Comparison of ENCODE assay signal across 31 mouse cellular contexts in the genomic region with DNA sequence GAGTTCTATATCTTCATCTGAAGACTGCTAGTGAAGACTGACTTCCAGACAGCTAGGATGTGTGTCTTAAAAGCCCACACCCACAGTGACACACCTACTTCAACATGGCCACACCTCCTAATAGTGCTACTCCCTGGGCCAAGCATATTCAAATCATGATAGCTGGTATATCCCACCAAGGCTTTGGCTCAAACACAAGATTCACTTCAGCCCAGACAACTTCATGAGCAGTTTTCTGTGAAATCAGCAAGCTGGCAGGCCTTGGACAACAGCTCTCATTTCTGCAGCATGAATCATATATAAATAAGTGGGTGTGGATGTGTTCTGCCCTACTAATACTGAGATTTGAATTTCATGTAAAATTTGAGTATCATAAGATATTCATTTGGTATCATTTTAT. TPM values are rescaled to one million over a fixed set of nuclear protein-coding genes. Genes with fewer than 3 reads are reported as not detected.
DNase-seq lines count a peak whose midpoint lies in the region; ATAC-seq and TF ChIP-seq lines count a peak whose summit lies in the region.
"Had no signal": no experiment of that assay in that cellular context is flagged by ENCODE, and none has a peak within 500 bp of the region (broad histone marks: within the 10 kb centered on the region; RNA-seq: fewer than 3 reads in every experiment).

No protein-coding gene starts in this region.

- DNase-seq in adrenal gland, adult 2 months: peak; percentile 26
- no peak for DNase-seq in adrenal gland, postnatal 14 days
- DNase-seq in lung, embryonic 14.5 days: peak; percentile 13
- DNase-seq in lung, postnatal 14 days: no peak
- DNase-seq in Muller cell, postnatal 12 days (ENCODE audit: inconsistent ontology term): peak; percentile 79
- no peak for DNase-seq in layer of hippocampus, postnatal 10 days (ENCODE audit: low spot score in 2 of 2)
- DNase-seq: adrenal gland, postnatal 25 days; cerebellum, adult 11-12 months; cerebellum, adult 8-10 months; cerebellum, postnatal 10 days; cerebellum, postnatal 36 days; embryo, embryonic 11 days; forebrain, postnatal 0 days; gastrocnemius, adult 2 months; gastrocnemius, postnatal 14 days; heart, adult 18-20 months; heart, postnatal 14 days; heart, postnatal 4 days had no signal

- H3K4me1 ChIP-seq in lung, embryonic 14.5 days (ENCODE audit: insufficient read depth): no peaks in the 10 kb centered on the region
- H3K4me1 ChIP-seq: embryonic facial prominence, embryonic 10.5 days; embryonic facial prominence, embryonic 13.5 days had no signal

- H3K9me3 ChIP-seq in lung, embryonic 14.5 days (ENCODE audit: low read depth, low read length): no peaks in the 10 kb centered on the region
- H3K9me3 ChIP-seq: embryonic facial prominence, embryonic 10.5 days; embryonic facial prominence, embryonic 13.5 days; heart, embryonic 10.5 days; heart, embryonic 13.5 days had no signal

- no peak for TF ChIP-seq CTCF in lung, embryonic 14.5 days (IDR thresholded peaks at IDR 0.05; ENCODE audit: low read depth)

- no peak overlapping the region for H3K27ac ChIP-seq in lung, embryonic 14.5 days (ENCODE audit: low read depth)
- H3K27ac ChIP-seq: embryonic facial prominence, embryonic 10.5 days; embryonic facial prominence, embryonic 13.5 days; gastrocnemius, adult 2 months; heart, embryonic 10.5 days; heart, embryonic 13.5 days; hindbrain, embryonic 14.5 days; hindbrain, postnatal 0 days had no signal

- no peak overlapping the region for H3K4me2 ChIP-seq in lung, embryonic 14.5 days
- H3K4me2 ChIP-seq: embryonic facial prominence, embryonic 13.5 days; heart, embryonic 13.5 days; hindbrain, embryonic 14.5 days had no signal

- H3K4me3 ChIP-seq in lung, embryonic 14.5 days (ENCODE audit: low read depth, low read length): no peak overlapping the region
- H3K4me3 ChIP-seq: embryonic facial prominence, embryonic 10.5 days; embryonic facial prominence, embryonic 13.5 days; erythroblast, embryonic 14.5 days; gastrocnemius, adult 2 months; heart, embryonic 10.5 days; heart, embryonic 13.5 days had no signal

- H3K9ac ChIP-seq in lung, embryonic 14.5 days: no peak overlapping the region
- H3K9ac ChIP-seq: embryonic facial prominence, embryonic 13.5 days; forebrain, postnatal 0 days; heart, embryonic 13.5 days; hindbrain, embryonic 14.5 days had no signal

- no peaks in the 10 kb centered on the region for H3K27me3 ChIP-seq in lung, embryonic 14.5 days (ENCODE audit: insufficient read depth, low read length)
- H3K27me3 ChIP-seq: embryonic facial prominence, embryonic 13.5 days; heart, embryonic 13.5 days; Patski had no signal

- no peak for ATAC-seq in lung, embryonic 14.5 days (ENCODE audit: insufficient read depth)
- ATAC-seq: CD4-positive, CD25-positive, alpha-beta regulatory T cell, adult 4 months; forebrain, embryonic 14.5 days; forebrain, postnatal 0 days; hindbrain, postnatal 0 days; inflammation-experienced regulatory T-cells, adult 6 months; intestine, embryonic 16.5 days; Patski had no signal

- no peaks in the 10 kb centered on the region for H3K36me3 ChIP-seq in lung, embryonic 14.5 days (ENCODE audit: insufficient read depth)
- H3K36me3 ChIP-seq: embryonic facial prominence, embryonic 13.5 days; heart, embryonic 10.5 days; heart, embryonic 13.5 days had no signal

RNA-seq across cellular contexts. Expression of a gene that starts 29.2 kb away (rescaled TPM):
- 10 to 100 TPM; 27.2 to 40.0 TPM for total RNA-seq in adrenal gland, adult 2 months (2021)
- 18.5 and 20.2 TPM in 2 replicates for polyA plus RNA-seq in adrenal gland, adult 2 months (2012; rRNA removed)
- total RNA-seq in adrenal gland, postnatal 14 days (2021): 30.9 and 37.2 TPM in 2 replicates
- 14.4 and 16.0 TPM in 2 replicates for polyA plus RNA-seq in lung, embryonic 14.5 days (2014; fragmentation: Nextera tagmentation; extraction: Ambion mirVana)
- 100 to 1,000 TPM; 160 to 172 TPM for total RNA-seq in layer of hippocampus, postnatal 10 days (2021)
- total RNA-seq: MEL had no signal
- polyA plus RNA-seq: erythroblast, embryonic 14.5 days had no signal

Comparison
In these comparisons a context has a peak if more than half of its experiments do, and no peak if none do; other contexts are left out.
1. DNase-seq: peak in adrenal gland, adult 2 months (single experiment), lung, embryonic 14.5 days (single experiment) and Muller cell, postnatal 12 days (single experiment); none in adrenal gland, postnatal 14 days (single experiment), lung, postnatal 14 days (single experiment) and layer of hippocampus, postnatal 10 days (0 of 2).